Mouse (Mus musculus): ENCODE measurements around the gene Gm17617.

DNA sequence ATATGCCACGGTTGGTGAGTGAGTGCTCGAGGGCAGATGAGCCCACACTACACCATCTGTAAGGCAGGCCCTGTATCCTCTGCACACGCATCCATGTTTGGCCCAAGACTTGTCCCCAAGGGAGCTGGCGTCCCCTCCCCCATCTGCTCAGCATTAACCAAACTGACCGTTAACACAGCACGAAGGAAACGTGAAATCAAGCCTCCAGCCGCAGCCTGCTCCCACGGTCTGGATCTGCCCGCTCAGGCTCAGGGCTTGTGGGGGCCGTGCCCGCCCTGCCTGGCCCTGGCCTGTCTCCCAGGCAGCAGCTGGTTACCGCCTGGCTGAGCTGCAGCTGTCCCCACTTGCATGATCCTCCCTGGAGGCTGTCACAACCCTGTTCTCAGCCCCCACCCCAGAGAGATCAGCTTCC, 35.6 kb upstream of the Gm17617 start:
- no peak for TF ChIP-seq CTCF (IDR thresholded peaks at IDR 0.05; ENCODE audit: borderline replicate concordance, insufficient read depth, low read length)
- TF ChIP-seq POLR2A (IDR thresholded peaks at IDR 0.05; ENCODE audit: low read depth, low read length), result no peak
